Mouse (Mus musculus) heart, postnatal 14 days (tissue): ENCODE measurements around the gene Tmprss11e. TPM values are rescaled to one million over a fixed set of nuclear protein-coding genes. Genes with fewer than 3 reads are reported as not detected.
A peak's percentile ranks its signal among the peaks of the same experiment; 100 is the strongest.

ENCODE experiments used
- DNase-seq, 2 experiments: peaks; one replicate each; pipeline ENCODE4 v3.0.0; 2021 to 2022
- intact Hi-C: fragments of 180-260 bp; cut with DNase I; formaldehyde crosslinking; loops from one replicate; pipeline ENCODE4 v1.15.1; 2025
- long read RNA-seq, 2 experiments: library from polyadenylated mRNA; stranded (forward); transcript quantifications; one replicate each; pipeline ENCODE4 v2.0.0; 2021
- total RNA-seq, 2 experiments: library from RNA; stranded (reverse); gene quantifications; 2 replicates each; pipeline ENCODE4 v1.2.3; 2021

The Tmprss11e gene
- not detected for total RNA-seq
- long read RNA-seq, experiment 1 = 0 reads
- long read RNA-seq, experiment 2 = 0 reads

- DNase-seq = no peak
Measured at GRCm38 (mm10) chr5:86745715-86746114, at the start of gene Tmprss11e. Tmprss11e (minus strand) TSS chr5:86745815.

GRCm38 (mm10) chr5:86792807-86793206 is 47.2 kb upstream of the Tmprss11e start:
- intact Hi-C loops = no loop called here
- no peak for DNase-seq

More at GRCm38 (mm10) chr5:86745715-86746114, at the start of gene Tmprss11e:
- intact Hi-C loops = no loop called here

DNA sequence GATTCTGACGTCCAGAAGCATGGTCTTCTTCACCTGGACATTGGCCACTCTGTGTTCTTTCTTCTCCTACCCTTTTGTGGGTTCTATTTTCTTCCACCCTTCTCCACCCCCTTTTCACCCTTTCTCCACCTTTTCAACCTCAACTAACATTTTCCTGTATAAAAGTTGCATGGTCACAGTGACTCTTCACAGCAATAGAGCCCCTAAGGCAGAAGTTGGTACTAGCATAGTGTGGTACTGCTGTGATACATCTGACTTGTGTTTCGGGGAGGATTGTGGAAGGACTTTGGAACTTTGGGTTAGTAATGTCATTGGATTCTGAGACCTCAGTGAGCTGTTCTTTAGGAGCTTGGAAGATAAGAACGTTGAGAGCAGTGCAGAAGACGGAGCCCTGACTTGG is 46.6 kb upstream of the Tmprss11e start:
- intact Hi-C loops = no loop called here
- no peak for DNase-seq

DNA sequence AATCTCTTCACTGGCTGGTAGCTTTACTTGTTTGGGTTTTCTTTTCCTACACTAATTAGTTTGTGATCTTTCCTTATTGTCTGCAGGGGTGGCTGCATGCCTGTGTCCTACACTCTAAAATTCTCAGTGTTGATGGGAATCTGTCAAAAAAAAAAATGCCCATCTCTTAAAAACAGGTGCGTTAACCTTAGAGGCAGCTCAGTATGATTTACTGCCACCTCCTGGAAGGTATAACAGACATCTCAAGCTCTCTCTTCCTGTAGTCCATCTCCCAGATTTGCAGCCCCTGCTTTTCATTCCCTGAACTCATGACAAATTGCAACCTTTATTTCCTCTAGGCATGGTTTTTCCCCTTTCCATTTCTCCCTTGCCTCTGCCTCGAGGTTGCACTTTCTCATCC is 44.3 kb upstream of the Tmprss11e start:
- DNase-seq = no peak
- intact Hi-C loops = no loop called here

DNA sequence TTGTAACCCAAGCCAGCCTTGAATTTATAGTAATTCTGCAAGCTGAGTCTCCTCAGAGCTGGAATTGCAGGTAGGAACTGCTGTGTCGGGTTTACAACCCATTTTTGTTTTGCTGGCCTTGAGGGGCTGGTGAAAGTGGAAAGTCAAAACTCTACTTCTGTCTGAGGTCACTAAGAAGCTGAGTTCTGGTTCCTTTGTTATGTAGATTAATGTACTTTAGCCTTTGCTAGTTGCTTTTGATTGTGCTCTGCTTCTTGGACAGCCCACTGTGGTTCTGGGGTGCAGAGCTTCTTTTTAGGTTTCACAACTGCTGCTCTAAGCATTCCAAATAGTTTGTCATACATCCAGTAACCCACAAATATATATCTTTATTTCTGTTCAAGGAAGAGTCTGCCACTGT is 41.2 kb upstream of the Tmprss11e start:
- no peak for DNase-seq
- intact Hi-C loops = no loop called here

DNA sequence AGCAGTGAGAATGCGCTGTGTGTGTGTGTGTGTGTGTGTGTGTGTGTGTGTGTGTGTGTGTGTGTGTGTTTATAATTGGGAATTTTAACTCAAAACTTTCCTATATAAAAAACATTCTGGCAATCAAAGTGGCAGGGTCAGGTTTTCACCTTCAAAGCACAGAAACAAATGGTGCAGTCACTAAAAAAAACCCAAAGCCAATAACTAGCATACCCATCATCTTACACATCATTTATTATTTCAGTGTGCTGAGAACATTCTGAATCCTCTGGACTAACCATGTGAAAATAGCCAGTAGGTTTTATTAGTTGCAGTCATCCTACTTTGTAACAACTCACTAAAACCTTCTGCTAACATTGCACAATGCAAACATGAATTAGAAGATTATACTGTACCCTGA is 38.6 kb upstream of the Tmprss11e start:
- DNase-seq = no peak
- intact Hi-C loops = no loop called here

GRCm38 (mm10) chr5:86783059-86783458 is 37.4 kb upstream of the Tmprss11e start:
- intact Hi-C loops = no loop called here
- no peak for DNase-seq

- intact Hi-C loops = no loop called here
- DNase-seq = no peak
Measured at GRCm38 (mm10) chr5:86778471-86778870, 32.9 kb upstream of the Tmprss11e start.

DNA sequence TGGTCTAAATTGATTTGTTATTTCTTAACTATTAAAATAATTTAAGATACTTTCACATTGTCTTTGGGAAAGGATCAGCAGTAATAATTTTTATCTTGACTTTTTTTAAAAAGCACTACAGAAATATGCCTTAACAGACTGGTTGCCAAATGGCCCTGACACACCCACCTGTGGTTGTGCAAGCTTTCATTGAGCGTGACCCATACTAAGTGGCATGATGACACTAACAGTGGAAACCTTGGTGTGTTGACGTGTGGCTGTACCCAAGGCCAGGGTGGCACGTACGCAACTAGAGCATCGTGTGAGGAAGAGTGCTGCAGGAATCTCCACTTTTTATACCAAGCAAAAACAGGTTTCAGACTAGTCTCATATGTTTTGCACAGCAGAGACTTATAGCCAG is 31.3 kb upstream of the Tmprss11e start:
- intact Hi-C loops = no loop called here

GRCm38 (mm10) chr5:86771010-86771409 is 25.4 kb upstream of the Tmprss11e start:
- no peak for DNase-seq
- intact Hi-C loops = no loop called here

More for the DNA sequence above, 31.3 kb upstream of the Tmprss11e start:
- no peak for DNase-seq

- DNase-seq = no peak
- intact Hi-C loops = no loop called here
Measured at GRCm38 (mm10) chr5:86769015-86769658, 23.5 kb upstream of the Tmprss11e start.

DNA sequence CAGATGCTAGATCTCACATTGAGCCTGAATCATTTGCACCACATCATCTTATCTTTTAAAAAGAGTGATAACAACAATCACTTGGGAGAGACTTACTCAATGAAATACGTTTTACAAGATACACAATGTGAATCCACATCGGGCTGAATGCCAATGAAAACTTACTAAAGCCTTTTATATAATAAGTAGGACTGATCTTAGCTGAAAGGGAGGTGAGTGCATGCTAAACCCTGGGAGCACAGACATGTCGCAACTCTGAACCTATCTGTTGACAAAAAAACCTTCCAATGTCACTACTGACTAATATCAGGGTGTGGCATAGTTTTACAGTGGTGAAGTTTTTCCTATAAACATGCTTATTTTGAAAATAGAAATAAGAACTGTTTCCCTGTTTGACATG is 2.8 kb downstream of the Tmprss11e start:
- no peak for DNase-seq
- intact Hi-C loops = no loop called here

DNA sequence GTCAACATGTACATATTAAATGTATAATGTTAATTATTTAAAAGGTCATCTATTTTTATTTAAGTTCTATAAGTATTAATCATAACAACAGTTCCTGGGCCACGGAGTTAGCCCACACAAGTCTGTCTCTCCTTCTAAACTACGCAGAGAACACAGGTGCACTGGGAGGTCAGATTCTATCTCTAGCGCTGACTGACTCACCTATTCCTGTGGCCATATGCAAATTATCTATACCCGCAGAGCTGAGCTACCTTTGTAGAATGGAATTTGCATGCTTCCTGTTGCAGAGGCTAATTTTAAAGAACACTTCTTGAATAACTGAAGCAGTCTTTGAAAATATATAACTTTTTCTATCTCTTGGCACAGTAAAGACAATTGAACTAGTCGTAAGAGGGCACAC is 4.5 kb downstream of the Tmprss11e start:
- intact Hi-C loops = no loop called here
- DNase-seq = no peak

DNA sequence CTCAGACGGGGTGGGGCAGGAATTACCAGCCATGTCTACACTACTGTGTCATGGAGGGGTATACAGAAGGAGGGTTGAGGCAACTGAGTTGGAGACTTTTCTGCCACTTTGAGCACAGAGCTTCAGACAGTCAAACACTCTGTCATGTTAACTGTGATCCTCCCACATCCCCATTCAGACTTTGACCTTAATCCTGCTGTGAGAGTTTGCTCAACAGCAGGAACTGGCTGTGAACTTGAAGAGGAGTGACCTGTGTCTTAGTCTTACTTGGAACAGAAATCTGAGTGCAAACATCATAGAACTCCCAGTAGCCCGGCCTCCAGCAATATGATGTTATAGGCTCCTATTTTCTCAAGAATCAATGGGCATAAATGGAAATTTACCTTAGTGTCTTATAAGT is 9.8 kb downstream of the Tmprss11e start:
- intact Hi-C loops = no loop called here
- DNase-seq = no peak

DNA sequence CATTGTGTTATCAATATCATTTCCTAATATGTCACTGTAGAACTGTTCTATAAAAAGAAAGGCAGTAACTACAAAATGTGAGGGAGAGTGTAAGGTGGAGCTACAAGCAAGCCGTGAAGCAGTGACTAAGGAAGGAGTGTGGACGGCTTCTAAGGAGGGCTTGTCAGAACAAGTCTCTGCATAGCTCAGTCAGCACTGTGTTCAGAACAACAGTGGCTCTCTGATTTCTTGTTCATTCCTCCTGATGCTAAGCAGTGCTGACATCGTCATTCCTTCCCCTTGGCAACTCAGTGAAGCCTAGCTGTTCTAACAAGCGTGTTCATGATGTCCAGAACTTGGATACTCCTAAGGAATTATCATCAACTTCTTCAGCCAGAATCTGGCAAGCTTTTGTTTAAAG is 15.0 kb downstream of the Tmprss11e start:
- no peak for DNase-seq

GRCm38 (mm10) chr5:86728574-86728973 is 17.0 kb downstream of the Tmprss11e start:
- intact Hi-C loops = no loop called here
- no peak for DNase-seq

More for the DNA sequence above, 15.0 kb downstream of the Tmprss11e start:
- intact Hi-C loops = no loop called here

DNA sequence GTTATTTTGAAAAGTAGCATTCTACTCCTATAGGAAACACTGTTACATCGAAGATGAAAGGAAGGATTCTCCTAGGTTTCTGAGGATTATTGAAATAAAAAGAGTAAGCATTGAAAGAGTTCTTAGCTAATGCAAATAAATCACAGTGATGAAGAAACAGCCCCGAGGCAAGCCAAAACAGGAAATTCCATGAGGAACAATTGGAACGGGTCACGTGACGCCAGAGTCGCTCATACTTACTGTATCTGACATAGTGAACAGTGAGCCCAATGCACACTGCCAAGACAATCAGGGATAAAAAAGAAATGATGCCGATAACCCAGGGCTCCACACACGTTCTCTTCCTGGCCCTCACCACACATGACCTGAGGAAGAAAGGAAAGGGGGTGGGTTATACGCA is 18.6 kb downstream of the Tmprss11e start:
- DNase-seq = no peak
- intact Hi-C loops = no loop called here

DNA sequence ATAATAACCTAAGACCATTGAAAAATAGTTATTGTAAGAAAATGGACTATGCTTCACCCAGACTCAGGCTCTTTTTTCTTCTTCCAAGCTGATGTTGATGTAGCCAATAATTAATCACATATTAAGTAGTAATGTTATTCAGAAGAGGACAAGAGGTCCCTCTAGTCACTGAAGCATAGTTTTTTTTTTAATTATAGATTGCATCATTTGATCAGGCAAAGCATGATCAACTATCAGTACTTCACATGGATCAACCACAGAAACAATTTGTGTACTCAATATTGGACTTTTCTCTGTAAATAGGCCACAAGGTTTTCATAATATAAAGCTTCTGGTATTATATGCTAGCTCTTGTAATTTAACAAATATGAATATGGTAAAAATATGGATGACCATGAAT is 20.6 kb downstream of the Tmprss11e start:
- DNase-seq = no peak
- intact Hi-C loops = no loop called here

DNA sequence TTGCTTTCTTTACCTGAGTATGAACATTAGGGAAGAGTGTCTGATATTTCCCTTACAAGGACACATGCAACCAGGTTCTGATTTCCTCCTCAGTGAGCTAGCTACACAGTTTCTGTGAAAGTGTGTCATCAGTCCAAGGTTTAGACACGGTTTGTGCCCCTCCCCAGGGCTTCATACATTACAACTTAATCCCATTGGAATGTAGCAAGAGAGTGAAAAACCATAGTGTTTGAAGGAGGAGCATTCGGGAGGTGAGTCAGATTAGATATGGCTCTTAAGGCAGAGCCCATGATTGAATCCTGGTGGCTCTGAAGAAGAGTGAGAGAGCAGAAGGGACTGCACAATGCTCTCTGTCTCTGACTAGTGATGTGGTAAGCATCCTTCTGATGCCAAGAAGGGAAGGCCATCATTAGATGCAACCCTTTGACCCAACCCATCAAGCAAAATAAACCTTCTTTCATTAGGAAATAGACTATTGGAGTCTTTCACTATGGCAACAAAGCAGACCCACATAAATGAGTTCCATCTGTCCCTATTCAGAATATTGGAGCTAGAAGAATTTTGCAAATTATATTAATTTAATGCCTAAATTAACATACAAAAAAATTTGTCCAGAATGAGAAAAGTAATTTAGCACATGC is 22.7 kb downstream of the Tmprss11e start:
- intact Hi-C loops = no loop called here
- DNase-seq = no peak

GRCm38 (mm10) chr5:86714967-86715366 is 30.6 kb downstream of the Tmprss11e start:
- intact Hi-C loops = no loop called here
- no peak for DNase-seq

DNA sequence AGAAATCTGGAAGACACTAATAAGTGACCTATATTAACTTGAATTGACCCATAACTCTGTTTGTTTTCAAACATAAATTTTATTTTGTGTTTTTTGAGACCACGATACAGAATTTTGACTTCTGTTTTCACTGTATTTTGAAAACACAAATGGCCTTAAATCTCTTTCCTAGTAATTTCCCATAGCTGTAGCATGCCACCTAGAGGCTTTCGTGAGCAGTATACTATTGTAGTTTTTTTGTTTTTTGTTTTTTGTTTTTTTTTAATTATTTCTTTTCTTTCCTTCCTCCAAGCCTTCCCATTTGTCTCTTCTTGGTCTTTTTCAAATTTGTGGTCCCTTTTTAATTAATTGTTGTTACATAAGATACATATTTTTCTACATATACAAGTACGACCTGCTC is 40.7 kb downstream of the Tmprss11e start:
- no peak for DNase-seq
- intact Hi-C loops = no loop called here

DNA sequence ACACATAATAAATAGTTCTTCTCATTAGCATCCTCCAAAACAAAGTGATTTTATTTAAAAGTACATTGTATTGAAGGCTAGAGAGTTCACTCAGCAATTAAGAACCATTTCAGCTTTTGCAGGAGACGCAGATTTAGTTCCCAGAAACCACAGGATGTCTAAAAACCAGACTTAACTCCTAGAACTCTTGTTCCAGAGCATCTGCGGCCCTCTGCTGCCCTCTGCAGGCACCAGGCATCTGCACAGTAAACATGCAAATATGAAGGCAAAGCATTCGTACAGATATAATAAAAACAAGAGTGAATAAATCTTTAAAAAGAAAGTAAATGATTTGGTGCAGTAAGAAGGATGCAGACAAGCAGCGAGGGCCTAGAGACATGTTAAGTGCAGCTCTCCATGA is 60.9 kb downstream of the Tmprss11e start:
- intact Hi-C loops = loop anchor here (10.0 kb wide), 1 partner anchor 250 kb away; no protein-coding TSS in a partner anchor
- peak; percentile 44 to 59 for DNase-seq
